Mouse (Mus musculus) thymus, postnatal 4 days (tissue): ENCODE data around the gene Cntd1.

Experiments used
- DNase-seq: peaks from one replicate; pipeline ENCODE4 v3.0.0; 2021

The Cntd1 gene

GRCm38 (mm10) chr11:101278223-101279192 is at the start of gene Cntd1, which contains the start of gene Coa3:
Cntd1 (plus strand) TSS chr11:101279012.
Coa3 (minus strand) TSS chr11:101279114.
- peak; percentile 87 for DNase-seq

- no peak for DNase-seq
Observed at GRCm38 (mm10) chr11:101229361-101229900, 49.4 kb upstream of the Cntd1 start.

- DNase-seq = no peak
Observed at GRCm38 (mm10) chr11:101230061-101230511, 48.7 kb upstream of the Cntd1 start.

GRCm38 (mm10) chr11:101230526-101230925 is 48.3 kb upstream of the Cntd1 start:
- DNase-seq = no peak

- no peak for DNase-seq
Observed at GRCm38 (mm10) chr11:101230991-101231871, 47.6 kb upstream of the Cntd1 start.

- DNase-seq = no peak
Observed at GRCm38 (mm10) chr11:101232010-101232839, 46.6 kb upstream of the Cntd1 start.

- DNase-seq = no peak
Observed at GRCm38 (mm10) chr11:101233240-101233639, 45.6 kb upstream of the Cntd1 start.

GRCm38 (mm10) chr11:101234124-101234523 is 44.7 kb upstream of the Cntd1 start:
- no peak for DNase-seq

GRCm38 (mm10) chr11:101235429-101235828 is 43.4 kb upstream of the Cntd1 start:
- no peak for DNase-seq

- DNase-seq = no peak
Observed at GRCm38 (mm10) chr11:101236782-101237181, 42.0 kb upstream of the Cntd1 start.

GRCm38 (mm10) chr11:101238071-101238647 is 40.7 kb upstream of the Cntd1 start:
- no peak for DNase-seq

- no peak for DNase-seq
Observed at GRCm38 (mm10) chr11:101245071-101245470, 33.7 kb upstream of the Cntd1 start.

- DNase-seq = peak; percentile 69
Observed at GRCm38 (mm10) chr11:101245855-101246701, 32.7 kb upstream of the Cntd1 start, which contains the start of gene Ramp2. Ramp2 (plus strand) TSS chr11:101246028.

GRCm38 (mm10) chr11:101246702-101247012 is 32.2 kb upstream of the Cntd1 start:
- DNase-seq = no peak

- DNase-seq = no peak
Observed at GRCm38 (mm10) chr11:101247521-101248030, 31.2 kb upstream of the Cntd1 start.

- DNase-seq = peak; percentile 77
Observed at GRCm38 (mm10) chr11:101248258-101248994, 30.4 kb upstream of the Cntd1 start.

GRCm38 (mm10) chr11:101251031-101251430 is 27.8 kb upstream of the Cntd1 start:
- no peak for DNase-seq

- DNase-seq = no peak
Observed at GRCm38 (mm10) chr11:101252941-101253340, 25.9 kb upstream of the Cntd1 start.

- peak; percentile 87 for DNase-seq
Observed at GRCm38 (mm10) chr11:101253613-101254389, 25.0 kb upstream of the Cntd1 start, which contains the start of gene Vps25. Vps25 (plus strand) TSS chr11:101253707.
